Mouse (Mus musculus) lung, postnatal 36 days (tissue): ENCODE results near the gene Hs3st3b1.

ENCODE experiments used
- DNase-seq: peaks from one replicate; pipeline ENCODE4 v3.0.0; 2022; ENCODE audit warnings: mixed read lengths

The Hs3st3b1 gene

GRCm38 (mm10) chr11:63879261-63879660, 42.8 kb downstream of the Hs3st3b1 start:
- peak; percentile 15 for DNase-seq

- DNase-seq: no peak
Measured at GRCm38 (mm10) chr11:63878616-63879015, 43.5 kb downstream of the Hs3st3b1 start.

DNA sequence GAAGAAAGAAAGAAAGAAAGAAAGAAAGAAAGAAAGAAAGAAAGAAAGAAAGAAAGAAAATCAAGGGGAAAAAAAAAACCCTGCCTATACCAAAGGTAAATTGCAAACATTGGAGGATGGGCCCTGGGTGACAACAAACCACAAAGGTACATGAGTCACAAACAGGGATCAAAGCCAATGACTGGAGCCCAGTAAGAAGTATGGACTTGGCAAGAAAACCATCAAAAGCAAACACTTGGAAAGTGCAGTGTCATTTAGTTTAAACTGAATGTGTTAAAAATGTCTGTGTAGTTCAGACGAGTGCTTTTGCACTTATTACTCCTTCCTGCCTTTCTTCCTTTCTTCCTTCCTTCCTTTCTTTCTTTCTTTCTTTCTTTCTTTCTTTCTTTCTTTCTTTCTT, 59.3 kb downstream of the Hs3st3b1 start:
- peak; percentile 84 for DNase-seq

- DNase-seq: peak; percentile 49
Measured at GRCm38 (mm10) chr11:63861982-63862381, 60.1 kb downstream of the Hs3st3b1 start.

GRCm38 (mm10) chr11:63851041-63851730, 70.9 kb downstream of the Hs3st3b1 start:
- no peak for DNase-seq

DNA sequence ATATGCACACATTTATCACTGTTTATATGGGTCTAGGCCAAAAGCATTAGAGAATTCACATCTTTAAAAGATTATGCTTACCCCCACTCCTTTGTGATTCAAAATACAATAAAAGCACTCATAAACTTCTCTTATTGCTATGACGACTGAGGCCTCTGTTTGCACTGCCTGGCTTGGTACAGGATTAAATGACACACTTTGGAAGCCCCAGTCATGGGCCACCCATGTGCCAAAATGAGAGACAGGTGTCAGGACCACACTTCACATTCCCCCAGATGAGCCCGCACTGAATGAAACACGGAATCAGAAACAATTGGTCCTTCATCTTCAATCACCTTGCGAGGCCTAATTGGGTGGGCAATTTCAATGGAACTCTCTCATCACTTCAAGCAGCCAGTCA, 71.8 kb downstream of the Hs3st3b1 start:
- no peak for DNase-seq

DNA sequence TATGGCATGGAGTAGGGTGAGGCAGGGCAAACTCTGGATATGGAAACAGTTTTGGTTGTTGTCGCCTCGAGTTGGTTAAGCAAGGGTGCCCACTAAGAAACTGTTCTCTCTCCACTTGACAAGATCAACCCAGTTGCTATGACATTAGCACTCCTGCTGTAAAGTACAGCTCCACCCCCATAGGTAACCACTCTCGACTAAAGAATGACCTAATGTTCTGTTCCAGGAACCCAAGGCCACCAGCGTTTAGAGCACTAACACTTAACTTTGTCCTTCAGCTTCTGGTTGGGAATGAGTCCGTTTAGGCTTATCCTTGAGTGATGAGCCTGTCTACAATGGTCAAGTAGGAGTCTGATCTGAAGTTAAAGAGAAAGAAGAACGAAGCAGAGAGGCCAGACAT, 76.7 kb downstream of the Hs3st3b1 start:
- DNase-seq: peak; percentile 36

- no peak for DNase-seq
Measured at GRCm38 (mm10) chr11:63844701-63845100, 77.4 kb downstream of the Hs3st3b1 start.

GRCm38 (mm10) chr11:63837526-63837925, 84.6 kb downstream of the Hs3st3b1 start:
- DNase-seq: no peak
